Mouse (Mus musculus) monocyte, adult 2 months (primary cell): ENCODE measurements around the gene Mphosph8.
A peak's percentile ranks its signal among the peaks of the same experiment; 100 is the strongest.

Experiments used
- DNase-seq, 2 experiments: peaks; one replicate each; pipeline ENCODE4 v3.0.0; 2022; ENCODE audit warnings: low spot score in 2 of 2, low read depth in 1 of 2

Mphosph8 gene

GRCm38 (mm10) chr14:56667969-56668802, at the start of gene Mphosph8:
Mphosph8 (plus strand) TSS chr14:56668248.
- peak; percentile 96 to 98 for DNase-seq

- no peak for DNase-seq
Measured at GRCm38 (mm10) chr14:56620425-56620824, 47.6 kb upstream of the Mphosph8 start.

GRCm38 (mm10) chr14:56626202-56626601, 41.8 kb upstream of the Mphosph8 start:
- DNase-seq, result no peak

- DNase-seq, result no peak
Measured at GRCm38 (mm10) chr14:56628336-56628735, 39.7 kb upstream of the Mphosph8 start.

- DNase-seq, result no peak
Measured at GRCm38 (mm10) chr14:56631109-56631508, 36.9 kb upstream of the Mphosph8 start.

GRCm38 (mm10) chr14:56647206-56647605, 20.8 kb upstream of the Mphosph8 start:
- no peak for DNase-seq

- DNase-seq, result no peak
Measured at GRCm38 (mm10) chr14:56649448-56649847, 18.6 kb upstream of the Mphosph8 start.

- no peak for DNase-seq
Measured at GRCm38 (mm10) chr14:56665651-56666050, 2.4 kb upstream of the Mphosph8 start.

- no peak for DNase-seq
Measured at GRCm38 (mm10) chr14:56666909-56667308, 1.1 kb upstream of the Mphosph8 start.

GRCm38 (mm10) chr14:56669046-56669620, 1.1 kb downstream of the Mphosph8 start:
- DNase-seq, result no peak

GRCm38 (mm10) chr14:56685426-56685825, 17.4 kb downstream of the Mphosph8 start:
- no peak for DNase-seq

GRCm38 (mm10) chr14:56689116-56689515, 21.1 kb downstream of the Mphosph8 start:
- DNase-seq, result no peak

- no peak for DNase-seq
Measured at GRCm38 (mm10) chr14:56689766-56690165, 21.7 kb downstream of the Mphosph8 start.

- DNase-seq, result no peak
Measured at GRCm38 (mm10) chr14:56695495-56695894, 27.4 kb downstream of the Mphosph8 start.

- DNase-seq, result no peak
Measured at GRCm38 (mm10) chr14:56697836-56698235, 29.8 kb downstream of the Mphosph8 start.

- DNase-seq, result no peak
Measured at GRCm38 (mm10) chr14:56702644-56703043, 34.6 kb downstream of the Mphosph8 start.

- no peak for DNase-seq
Measured at GRCm38 (mm10) chr14:56705687-56706086, 37.6 kb downstream of the Mphosph8 start.

- DNase-seq, result no peak
Measured at GRCm38 (mm10) chr14:56726493-56726892, 58.4 kb downstream of the Mphosph8 start.

- no peak for DNase-seq
Measured at GRCm38 (mm10) chr14:56740175-56740574, 72.1 kb downstream of the Mphosph8 start.
